Mouse (Mus musculus) heart, postnatal 0 days (tissue): ENCODE results near the gene Atg14.

ENCODE experiments used
- CTCF ChIP-seq: IDR thresholded peaks from 2 replicates; pipeline ENCODE4 v1.5.1; 2016; ENCODE audit warnings: antibody characterized with exemption, control low read depth, low read depth
- EP300 ChIP-seq: IDR thresholded peaks from 2 replicates; pipeline ENCODE4 v1.6.1; 2016; ENCODE audit warnings: antibody characterized with exemption, low read depth

- TF ChIP-seq CTCF (no peak), EP300 (no peak)
Observed at GRCm38 (mm10) chr14:47518619-47519018, 51.8 kb downstream of the Atg14 start.
